Mouse (Mus musculus): ENCODE data around the gene C77080. TPM values are rescaled to one million over a fixed set of nuclear protein-coding genes. Genes with fewer than 3 reads are reported as not detected.

The C77080 gene
- polyA plus RNA-seq, 1 experiment from 2014 or later: 3.3 TPM

GRCm38 (mm10) chr4:129188803-129189541, 72.2 kb downstream of the C77080 start:
- Histone ChIP-seq H3K4me1 (peaks cover 30% of the 10 kb centered on the region), H3K36me3 (replicated peaks) (peaks cover 21% of the 10 kb centered on the region), H3K9me3 (no peaks in the 10 kb centered on the region), H3K27me3 (replicated peaks; ENCODE audit: low read depth, poor library complexity, severe bottlenecking) (no peaks in the 10 kb centered on the region), H3K4me3 (peak overlapping the region; percentile 98), H3K27ac (replicated peaks) (peak overlapping the region; percentile 97)
- under 1% methylated on average over 74 of the region's 74 CpGs for WGBS
- DNase-seq (ENCODE audit: low spot score): peak; percentile 74

- DNase-seq (ENCODE audit: low spot score): no peak
Observed at GRCm38 (mm10) chr4:129188041-129188659, 73.1 kb downstream of the C77080 start.

GRCm38 (mm10) chr4:129179560-129179959, 81.6 kb downstream of the C77080 start:
- Histone ChIP-seq H3K4me3 (no peak overlapping the region), H3K27me3 (replicated peaks; ENCODE audit: low read depth, poor library complexity, severe bottlenecking) (no peaks in the 10 kb centered on the region), H3K36me3 (replicated peaks) (peaks cover 88% of the 10 kb centered on the region), H3K9me3 (no peaks in the 10 kb centered on the region), H3K4me1 (no peaks in the 10 kb centered on the region), H3K27ac (replicated peaks) (no peak overlapping the region)
- 79% methylated on average over 1 of the region's 1 CpGs for WGBS
- no peak for DNase-seq (ENCODE audit: low spot score)

More at GRCm38 (mm10) chr4:129188041-129188659, 73.1 kb downstream of the C77080 start:
- H3K9me3 ChIP-seq: no peaks in the 10 kb centered on the region
- H3K4me3 ChIP-seq: peak overlapping the region; percentile 98
- peaks cover 19% of the 10 kb centered on the region for H3K36me3 ChIP-seq (replicated peaks)
- WGBS: 45% methylated on average over 5 of the region's 5 CpGs
- H3K27ac ChIP-seq (replicated peaks): peak overlapping the region; percentile 97
- H3K4me1 ChIP-seq: peaks cover 30% of the 10 kb centered on the region
- H3K27me3 ChIP-seq (replicated peaks; ENCODE audit: low read depth, poor library complexity, severe bottlenecking): no peaks in the 10 kb centered on the region

GRCm38 (mm10) chr4:129172529-129172928, 88.7 kb downstream of the C77080 start:
- H3K27me3 ChIP-seq (replicated peaks; ENCODE audit: low read depth, poor library complexity, severe bottlenecking): no peaks in the 10 kb centered on the region
- 72% methylated on average over 1 of the region's 1 CpGs for WGBS
- DNase-seq (ENCODE audit: low spot score): no peak
- H3K36me3 ChIP-seq (replicated peaks): peaks cover 96% of the 10 kb centered on the region
- H3K27ac ChIP-seq (replicated peaks): no peak overlapping the region
- no peaks in the 10 kb centered on the region for H3K9me3 ChIP-seq
- H3K4me1 ChIP-seq: no peaks in the 10 kb centered on the region
- no peak overlapping the region for H3K4me3 ChIP-seq

Small RNAs within 50 kb of the gene (microRNA-seq; reads per million reads assigned to microRNA genes)
- not detected for gene Gm22994

Other genes with a start within 250 kb of the C77080 start
- gene Rnf19b, start 203.1 kb downstream of the C77080 start, polyA plus RNA-seq (2016; fragmentation: Nextera tagmentation; extraction: Ambion mirVana): 7.9 and 8.4 TPM in 2 replicates
- gene Tmem54, start 155.9 kb downstream of the C77080 start, polyA plus RNA-seq (2016; fragmentation: Nextera tagmentation; extraction: Ambion mirVana): 10.6 and 11.8 TPM in 2 replicates
- 0.66 and 1.8 TPM in 2 replicates for gene Hpca, start 139.4 kb downstream of the C77080 start, polyA plus RNA-seq (2016; fragmentation: Nextera tagmentation; extraction: Ambion mirVana)
- gene Fndc5, start 124.4 kb downstream of the C77080 start, polyA plus RNA-seq (2016; fragmentation: Nextera tagmentation; extraction: Ambion mirVana): 1.5 TPM in 2 replicates
- 29.5 and 29.8 TPM in 2 replicates for gene S100pbp, start 71.7 kb downstream of the C77080 start, polyA plus RNA-seq (2016; fragmentation: Nextera tagmentation; extraction: Ambion mirVana)
- gene Yars, start 71.6 kb downstream of the C77080 start, polyA plus RNA-seq (2016; fragmentation: Nextera tagmentation; extraction: Ambion mirVana): 96.0 and 105 TPM in 2 replicates
- gene Sync, start 26.2 kb upstream of the C77080 start, polyA plus RNA-seq (2016; fragmentation: Nextera tagmentation; extraction: Ambion mirVana): 0.48 and 0.71 TPM in 2 replicates
- 546 and 560 TPM in 2 replicates for gene Rbbp4, start 74.0 kb upstream of the C77080 start, polyA plus RNA-seq (2016; fragmentation: Nextera tagmentation; extraction: Ambion mirVana)
- gene Zbtb8os, start 74.3 kb upstream of the C77080 start, polyA plus RNA-seq (2016; fragmentation: Nextera tagmentation; extraction: Ambion mirVana): 49.0 and 49.3 TPM in 2 replicates
- gene Zbtb8a, start 116.7 kb upstream of the C77080 start, polyA plus RNA-seq (2016; fragmentation: Nextera tagmentation; extraction: Ambion mirVana): 6.0 and 6.6 TPM in 2 replicates
- 2.0 and 2.4 TPM in 2 replicates for gene Zbtb8b, start 179.4 kb upstream of the C77080 start, polyA plus RNA-seq (2016; fragmentation: Nextera tagmentation; extraction: Ambion mirVana)
- gene Bsdc1, start 200.2 kb upstream of the C77080 start, polyA plus RNA-seq (2016; fragmentation: Nextera tagmentation; extraction: Ambion mirVana): 19.7 and 21.5 TPM in 2 replicates
- not detected in 2 replicates for gene Tssk3, start 229.6 kb upstream of the C77080 start, polyA plus RNA-seq (2016; fragmentation: Nextera tagmentation; extraction: Ambion mirVana)
- not detected in 2 replicates for gene Fam229a, start 229.8 kb upstream of the C77080 start, polyA plus RNA-seq (2016; fragmentation: Nextera tagmentation; extraction: Ambion mirVana)